Mouse (Mus musculus): Measurements from ENCODE around the gene Cdk15. TPM values are rescaled to one million over a fixed set of nuclear protein-coding genes. Genes with fewer than 3 reads are reported as not detected.

Cdk15 gene
- total and polyA plus RNA-seq, 3 experiments: 0.32 TPM; not detected in 2

DNA sequence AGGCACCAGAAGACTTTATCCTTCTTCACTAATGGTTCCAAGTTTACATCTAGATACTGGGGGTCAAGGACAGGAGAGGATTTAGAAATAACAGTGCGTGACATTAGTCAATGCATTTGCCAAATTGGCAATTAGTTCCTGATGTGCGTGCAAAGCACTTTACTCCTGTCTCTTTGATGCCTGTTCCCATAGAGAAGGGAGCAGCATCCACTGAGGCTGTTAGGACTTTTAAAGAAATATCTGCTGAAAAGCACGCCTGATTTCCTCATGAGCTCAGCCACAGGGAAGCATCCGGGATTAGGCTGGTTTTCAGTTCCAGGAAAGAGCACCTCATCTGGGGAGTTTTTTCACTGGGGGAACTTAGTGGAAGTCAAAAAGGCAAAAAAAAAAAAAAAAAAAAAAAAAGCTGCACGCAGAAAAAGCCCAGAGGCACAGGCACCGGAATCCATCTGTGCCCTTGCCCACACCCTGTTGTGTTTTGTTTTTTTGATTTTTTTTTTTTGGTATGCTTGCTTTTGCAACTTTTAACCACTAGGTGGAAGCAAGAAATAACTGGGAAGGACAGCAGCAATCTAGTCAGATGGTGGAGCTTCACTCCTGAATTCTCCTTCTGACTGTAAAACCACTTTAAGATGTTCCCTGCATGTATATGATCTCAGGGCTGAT lies 59.8 kb downstream of the Cdk15 start:
- H3K27me3 ChIP-seq (ENCODE audit: control insufficient read depth, insufficient read depth, low read length): no peaks in the 10 kb centered on the region
- no peak for TF ChIP-seq EP300 (IDR thresholded peaks at IDR 0.05; ENCODE audit: insufficient read depth, low read depth, low read length)
- peak; percentile 76 for TF ChIP-seq CTCF (IDR thresholded peaks at IDR 0.05)
- intact Hi-C loops (cut with DNase I): loop anchor here (1.0 to 5.0 kb wide), 3 partner anchors 166 to 307 kb away; partner anchors contain the start of gene Fzd7
- H3K4me1 ChIP-seq (ENCODE audit: control insufficient read depth, insufficient read depth, low read length): no peaks in the 10 kb centered on the region
- H3K4me3 ChIP-seq: no peak overlapping the region
- DNase-seq: no peak
- H3K9ac ChIP-seq (ENCODE audit: low read depth, low read length): no peak overlapping the region
- no peaks in the 10 kb centered on the region for H3K36me3 ChIP-seq (ENCODE audit: control insufficient read depth, insufficient read depth, low read length)
- WGBS: 22% methylated on average over 6 of the region's 6 CpGs
- no peaks in the 10 kb centered on the region for H3K79me2 ChIP-seq (replicated peaks; ENCODE audit: control insufficient read depth, insufficient read depth, low read length)
- no peak overlapping the region for H3K27ac ChIP-seq

DNA sequence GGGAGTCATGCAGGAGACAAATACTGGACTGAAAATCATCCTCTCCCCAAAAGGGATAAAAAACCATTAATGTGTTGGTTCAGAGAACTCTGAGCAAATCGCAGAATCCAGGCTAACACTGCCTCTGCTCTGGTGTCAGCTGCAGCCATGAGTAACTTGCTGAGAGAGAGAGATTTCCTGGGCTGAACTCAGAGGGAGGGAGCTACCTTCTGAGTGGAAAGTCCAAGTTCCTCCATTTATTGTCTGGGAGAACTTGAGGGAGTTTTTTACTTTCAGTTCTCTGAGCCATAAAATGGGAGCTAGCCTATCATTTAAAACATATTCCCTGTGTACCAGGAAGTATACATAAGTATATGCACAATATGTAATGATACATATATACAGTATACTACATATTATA lies 60.7 kb downstream of the Cdk15 start:
- H3K4me1 ChIP-seq (ENCODE audit: control insufficient read depth, insufficient read depth, low read length): no peaks in the 10 kb centered on the region
- H3K9ac ChIP-seq (ENCODE audit: low read depth, low read length): no peak overlapping the region
- no peak overlapping the region for H3K4me3 ChIP-seq
- H3K27ac ChIP-seq: no peak overlapping the region
- WGBS: 84% methylated on average over 1 of the region's 1 CpGs
- H3K79me2 ChIP-seq (replicated peaks; ENCODE audit: control insufficient read depth, insufficient read depth, low read length): no peaks in the 10 kb centered on the region
- TF ChIP-seq POLR2A (IDR thresholded peaks at IDR 0.05; ENCODE audit: insufficient read depth, low read depth, low read length): no peak
- TF ChIP-seq EP300 (IDR thresholded peaks at IDR 0.05; ENCODE audit: insufficient read depth, low read depth, low read length): no peak
- TF ChIP-seq CTCF (IDR thresholded peaks at IDR 0.05): no peak
- H3K27me3 ChIP-seq (ENCODE audit: control insufficient read depth, insufficient read depth, low read length): no peaks in the 10 kb centered on the region
- intact Hi-C loops (cut with DNase I): loop anchor here (5.0 kb wide), 1 partner anchor 165 kb away; the partner anchor contains the start of gene Fzd7
- no peak for DNase-seq
- H3K36me3 ChIP-seq (ENCODE audit: control insufficient read depth, insufficient read depth, low read length): no peaks in the 10 kb centered on the region

DNA sequence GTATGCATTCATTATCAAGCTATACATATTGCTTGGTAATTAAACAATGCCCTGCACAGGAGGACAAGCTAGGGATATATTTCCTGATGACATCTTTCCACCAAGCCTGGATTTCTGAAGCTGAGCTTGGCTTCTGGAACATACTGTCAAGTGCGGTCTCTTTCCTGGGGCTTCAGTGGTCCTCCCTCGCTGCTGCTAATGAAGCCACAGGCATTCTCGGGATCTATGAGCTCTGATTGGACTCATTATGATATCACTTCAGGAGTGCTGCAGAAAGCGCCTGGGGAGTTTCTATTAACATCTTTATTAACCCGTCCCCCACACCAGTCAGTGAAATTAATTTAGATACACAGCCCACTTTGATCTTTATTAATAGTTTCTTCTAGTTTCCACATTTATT lies 62.2 kb downstream of the Cdk15 start:
- H3K36me3 ChIP-seq (ENCODE audit: control insufficient read depth, insufficient read depth, low read length): no peaks in the 10 kb centered on the region
- WGBS: 79% methylated on average over 5 of the region's 5 CpGs
- H3K4me1 ChIP-seq (ENCODE audit: control insufficient read depth, insufficient read depth, low read length): no peaks in the 10 kb centered on the region
- no peak overlapping the region for H3K4me3 ChIP-seq
- no peak overlapping the region for H3K27ac ChIP-seq
- no peak for TF ChIP-seq CTCF (IDR thresholded peaks at IDR 0.05)
- TF ChIP-seq EP300 (IDR thresholded peaks at IDR 0.05; ENCODE audit: insufficient read depth, low read depth, low read length): no peak
- TF ChIP-seq POLR2A (IDR thresholded peaks at IDR 0.05; ENCODE audit: insufficient read depth, low read depth, low read length): no peak
- H3K9ac ChIP-seq (ENCODE audit: low read depth, low read length): no peak overlapping the region
- H3K79me2 ChIP-seq (replicated peaks; ENCODE audit: control insufficient read depth, insufficient read depth, low read length): no peaks in the 10 kb centered on the region
- intact Hi-C loops (cut with DNase I): loop anchor here (5.0 kb wide), 1 partner anchor 163 kb away; the partner anchor contains the start of gene Fzd7
- H3K27me3 ChIP-seq (ENCODE audit: control insufficient read depth, insufficient read depth, low read length): no peaks in the 10 kb centered on the region
- no peak for DNase-seq

DNA sequence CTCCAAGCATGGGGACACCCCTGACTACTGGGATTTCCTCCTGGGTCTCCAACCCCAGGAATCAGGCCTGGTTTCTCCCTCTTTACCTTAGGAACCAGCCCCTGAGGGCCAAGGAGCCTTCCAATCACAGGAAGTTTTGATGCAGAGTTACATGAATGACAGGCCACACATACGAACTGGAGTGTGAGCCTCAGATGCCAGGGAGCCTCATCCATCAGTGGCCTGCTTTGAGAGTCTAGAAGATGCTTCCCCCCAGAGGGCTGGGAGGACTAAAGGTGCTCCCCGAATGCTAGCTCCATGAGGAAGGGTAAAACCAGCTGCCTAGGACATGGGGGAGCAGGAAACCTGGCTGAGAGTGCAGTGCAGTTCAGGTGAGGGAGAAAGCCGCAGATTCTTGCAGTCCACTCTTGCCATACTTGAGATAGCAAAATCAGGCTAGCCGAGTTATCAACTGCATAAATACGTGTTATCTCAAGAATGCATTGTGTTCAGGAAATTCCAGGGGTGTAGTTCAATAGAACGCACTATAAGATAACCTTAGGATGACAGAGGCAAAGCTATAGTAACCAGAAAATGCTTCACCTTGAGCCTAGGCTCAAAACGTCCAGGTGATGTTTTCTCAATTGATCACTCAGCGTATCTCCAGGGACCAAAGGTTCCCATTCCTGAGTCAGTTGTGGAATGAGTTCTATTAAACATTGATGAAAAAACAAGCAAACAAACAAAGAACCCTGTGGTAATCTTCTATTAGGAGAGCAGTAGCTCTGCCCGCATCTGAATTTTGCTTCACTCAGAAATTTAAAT lies 64.6 kb downstream of the Cdk15 start:
- Histone ChIP-seq H3K4me3 (no peak overlapping the region), H3K27ac (no peak overlapping the region), H3K79me2 (replicated peaks; ENCODE audit: control insufficient read depth, insufficient read depth, low read length) (no peaks in the 10 kb centered on the region), H3K36me3 (ENCODE audit: control insufficient read depth, insufficient read depth, low read length) (no peaks in the 10 kb centered on the region), H3K9ac (ENCODE audit: low read depth, low read length) (no peak overlapping the region), H3K4me1 (ENCODE audit: control insufficient read depth, insufficient read depth, low read length) (no peaks in the 10 kb centered on the region), H3K27me3 (ENCODE audit: control insufficient read depth, insufficient read depth, low read length) (no peaks in the 10 kb centered on the region)
- WGBS: 58% methylated on average over 9 of the region's 9 CpGs
- intact Hi-C loops (cut with DNase I): no loop called here
- TF ChIP-seq EP300 (IDR thresholded peaks at IDR 0.05; ENCODE audit: insufficient read depth, low read depth, low read length): no peak
- TF ChIP-seq POLR2A (IDR thresholded peaks at IDR 0.05; ENCODE audit: insufficient read depth, low read depth, low read length): no peak
- TF ChIP-seq CTCF (IDR thresholded peaks at IDR 0.05): no peak
- no peak for DNase-seq

DNA sequence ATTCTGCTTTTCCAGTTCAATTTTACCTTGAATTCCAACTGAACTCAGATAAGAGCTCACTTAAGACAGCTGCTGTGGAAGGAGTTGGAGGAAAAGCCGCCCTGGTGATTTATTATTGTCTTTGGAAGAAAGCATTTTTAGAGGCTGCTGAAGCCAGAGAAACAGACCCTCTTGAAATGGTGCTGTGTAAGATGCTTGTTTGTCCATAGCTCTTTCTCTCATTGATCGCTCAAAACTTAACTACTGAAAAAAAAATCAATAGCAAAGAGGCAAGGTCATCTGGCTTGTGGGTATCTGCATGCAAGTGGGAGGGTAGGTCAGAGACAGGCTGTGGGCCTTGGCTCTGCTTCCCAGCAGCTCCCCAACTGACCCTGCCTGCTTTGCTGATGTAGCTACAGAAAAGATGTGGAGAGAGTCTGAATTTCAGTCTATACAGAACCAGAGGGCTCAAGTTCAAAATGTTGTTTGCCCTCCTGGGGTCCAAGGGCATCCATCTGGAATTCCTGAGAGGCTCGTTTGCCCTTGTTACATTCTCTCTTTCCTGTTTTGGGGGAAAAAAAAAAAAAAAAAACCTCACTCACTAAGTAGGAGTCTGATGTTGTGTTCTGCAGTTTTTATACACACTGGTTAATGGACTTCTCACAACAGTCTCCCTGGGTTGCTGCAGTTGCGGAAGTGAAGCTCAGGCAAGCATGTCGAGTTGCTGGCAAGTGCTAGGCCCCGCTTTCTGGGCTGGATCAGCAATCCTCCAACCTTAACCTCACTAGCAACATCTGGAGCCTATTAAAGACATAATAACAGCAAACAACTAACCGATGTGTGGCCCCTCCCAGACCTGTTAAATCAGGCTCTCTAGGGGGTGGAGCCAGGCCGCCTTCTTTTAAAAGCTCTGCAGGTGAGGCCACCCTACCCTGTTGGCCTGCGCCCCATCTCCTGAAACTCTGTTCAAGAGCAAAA lies 65.5 kb downstream of the Cdk15 start:
- Histone ChIP-seq H3K4me3 (no peak overlapping the region), H3K36me3 (ENCODE audit: control insufficient read depth, insufficient read depth, low read length) (no peaks in the 10 kb centered on the region), H3K79me2 (replicated peaks; ENCODE audit: control insufficient read depth, insufficient read depth, low read length) (no peaks in the 10 kb centered on the region), H3K27me3 (ENCODE audit: control insufficient read depth, insufficient read depth, low read length) (no peaks in the 10 kb centered on the region), H3K9ac (ENCODE audit: low read depth, low read length) (no peak overlapping the region), H3K27ac (no peak overlapping the region), H3K4me1 (ENCODE audit: control insufficient read depth, insufficient read depth, low read length) (no peaks in the 10 kb centered on the region)
- DNase-seq: no peak
- TF ChIP-seq EP300 (IDR thresholded peaks at IDR 0.05; ENCODE audit: insufficient read depth, low read depth, low read length): no peak
- TF ChIP-seq POLR2A (IDR thresholded peaks at IDR 0.05; ENCODE audit: insufficient read depth, low read depth, low read length): no peak
- no peak for TF ChIP-seq CTCF (IDR thresholded peaks at IDR 0.05)
- WGBS: 59% methylated on average over 9 of the region's 9 CpGs
- intact Hi-C loops (cut with DNase I): no loop called here
